Mouse (Mus musculus) CH12.LX (cell line): ENCODE measurements around the gene Anp32a. TPM values are rescaled to one million over a fixed set of nuclear protein-coding genes. Genes with fewer than 3 reads are reported as not detected.

ENCODE experiments used
- DNase-seq: peaks from one replicate; pipeline ENCODE4 v3.0.0-alpha.2; 2013; ENCODE audit errors: extremely low read depth
- H3K27ac ChIP-seq: 2 replicates; pipeline ENCODE4 v1.5.1; 2012; ENCODE audit warnings: low read depth, mild to moderate bottlenecking, control low read depth, moderate library complexity; ENCODE audit not compliant: insufficient read depth
- H3K27me3 ChIP-seq: replicated peaks from 2 replicates; pipeline ENCODE3; 2012; ENCODE audit warnings: inconsistent platforms
- H3K36me3 ChIP-seq, 2 experiments: replicated peaks in 1 of 2; 2 replicates each; pipeline versions ENCODE3 to v1.6.1; 2012; ENCODE audit warnings: inconsistent platforms in 1 of 2, low read length in 1 of 2, mild to moderate bottlenecking in 1 of 2, mixed read lengths in 1 of 2, moderate library complexity in 1 of 2; ENCODE audit not compliant: control insufficient read depth in 1 of 2, insufficient read depth in 1 of 2
- H3K4me1 ChIP-seq, 2 experiments: 2 replicates each; pipeline ENCODE4 v1.6.1; 2012; ENCODE audit warnings: inconsistent platforms in 1 of 2, moderate library complexity in 1 of 2; ENCODE audit not compliant: insufficient read depth in 2 of 2, control insufficient read depth in 1 of 2
- H3K4me2 ChIP-seq: 2 replicates; pipeline ENCODE4 v1.6.1; 2012; ENCODE audit warnings: low read depth, mild to moderate bottlenecking, control low read depth; ENCODE audit not compliant: poor library complexity, insufficient read depth, severe bottlenecking
- H3K4me3 ChIP-seq, 3 experiments: fragments of 150-350 bp in 1 of 3; sonication (generic) in 1 of 3; replicated peaks in 1 of 3; 2 replicates each; pipeline versions ENCODE3 to v1.5.1; 2011 to 2012; ENCODE audit warnings: low read depth in 2 of 3, low read length in 2 of 3, mild to moderate bottlenecking in 2 of 3, moderate library complexity in 2 of 3, control low read depth in 1 of 3, improper control_type of control experiment in 1 of 3, inconsistent platforms in 1 of 3, mixed read lengths in 1 of 3; ENCODE audit not compliant: poor library complexity in 1 of 3
- H3K79me2 ChIP-seq: replicated peaks from 2 replicates; pipeline ENCODE4 v1.6.1; 2012; ENCODE audit warnings: mild to moderate bottlenecking, moderate library complexity; ENCODE audit not compliant: control insufficient read depth, poor library complexity, insufficient read depth, severe bottlenecking; ENCODE audit errors: extremely low read depth
- H3K9ac ChIP-seq: 2 replicates; pipeline ENCODE4 v1.6.1; 2012; ENCODE audit warnings: low read depth, mild to moderate bottlenecking, control low read depth, moderate library complexity; ENCODE audit not compliant: insufficient read depth
- H3K9me3 ChIP-seq: replicated peaks from 2 replicates; pipeline ENCODE3; 2012; ENCODE audit warnings: low read length, inconsistent platforms, mixed read lengths
- BHLHE40 ChIP-seq: IDR thresholded peaks from 2 replicates; pipeline ENCODE4 v1.6.1; 2011; ENCODE audit warnings: mild to moderate bottlenecking, low read depth, low read length, improper control_type of control experiment
- CHD1 ChIP-seq: IDR thresholded peaks from 2 replicates; pipeline ENCODE4 v1.6.1; 2012; ENCODE audit warnings: low read depth, low read length, improper control_type of control experiment, inconsistent platforms
- CHD2 ChIP-seq: IDR thresholded peaks from 2 replicates; pipeline ENCODE4 v1.6.1; 2011; ENCODE audit warnings: low read length, improper control_type of control experiment
- CTCF ChIP-seq, 2 experiments: IDR thresholded peaks in 1 of 2; conservative IDR thresholded peaks in 1 of 2; 2 replicates each; pipeline ENCODE4 v1.5.1; 2011 to 2012; ENCODE audit warnings: low read depth in 2 of 2, low read length in 2 of 2, improper control_type of control experiment in 1 of 2, inconsistent platforms in 1 of 2, mild to moderate bottlenecking in 1 of 2, moderate library complexity in 1 of 2
- EP300 ChIP-seq: IDR thresholded peaks from 2 replicates; pipeline ENCODE4 v1.6.1; 2011; ENCODE audit warnings: low read length, improper control_type of control experiment
- ETS1 ChIP-seq: conservative IDR thresholded peaks from 2 replicates; pipeline ENCODE4 v1.6.1; 2012; ENCODE audit warnings: low read depth, mild to moderate bottlenecking, inconsistent platforms, low read length, improper control_type of control experiment, moderate library complexity
- GABPA ChIP-seq: IDR thresholded peaks from 2 replicates; pipeline ENCODE4 v1.6.1; 2012; ENCODE audit warnings: low read depth, low read length, improper control_type of control experiment, inconsistent platforms; ENCODE audit not compliant: insufficient replicate concordance
- IRF4 ChIP-seq: IDR thresholded peaks from 2 replicates; pipeline ENCODE4 v1.6.1; 2014; ENCODE audit warnings: low read depth, mild to moderate bottlenecking, inconsistent platforms, low read length, improper control_type of control experiment
- KAT2A ChIP-seq: IDR thresholded peaks from 2 replicates; pipeline ENCODE4 v1.6.1; 2012; ENCODE audit warnings: low read length, improper control_type of control experiment, inconsistent platforms; ENCODE audit not compliant: insufficient replicate concordance
- MAZ ChIP-seq: IDR thresholded peaks from 2 replicates; pipeline ENCODE4 v1.6.1; 2012; ENCODE audit warnings: low read depth, mild to moderate bottlenecking, inconsistent platforms, low read length, improper control_type of control experiment, moderate library complexity
- MEF2A ChIP-seq: IDR thresholded peaks from 2 replicates; pipeline ENCODE4 v1.6.1; 2014; ENCODE audit warnings: low read depth, mild to moderate bottlenecking, inconsistent platforms, low read length, improper control_type of control experiment, borderline replicate concordance
- MXI1 ChIP-seq: IDR thresholded peaks from 2 replicates; pipeline ENCODE4 v1.6.1; 2011; ENCODE audit warnings: mild to moderate bottlenecking, low read depth, low read length, improper control_type of control experiment
- MYC ChIP-seq: IDR thresholded peaks from 2 replicates; pipeline ENCODE4 v1.6.1; 2011; ENCODE audit warnings: low read depth, mild to moderate bottlenecking, improper control_type of control experiment, low read length
- NELFE ChIP-seq: IDR thresholded peaks from 2 replicates; pipeline ENCODE4 v1.6.1; 2011; ENCODE audit warnings: low read depth, low read length, improper control_type of control experiment
- PAX5 ChIP-seq: IDR thresholded peaks from 2 replicates; pipeline ENCODE4 v1.6.1; 2012; ENCODE audit warnings: low read length, inconsistent platforms, mixed read lengths
- POLR2AphosphoS2 ChIP-seq: IDR thresholded peaks from 2 replicates; pipeline ENCODE4 v1.6.1; 2011; ENCODE audit warnings: low read depth, low read length, improper control_type of control experiment
- RAD21 ChIP-seq: IDR thresholded peaks from 2 replicates; pipeline ENCODE4 v1.6.1; 2011; ENCODE audit warnings: low read depth, mild to moderate bottlenecking, low read length, improper control_type of control experiment, moderate library complexity
- RCOR1 ChIP-seq: conservative IDR thresholded peaks from 2 replicates; pipeline ENCODE4 v1.6.1; 2012; ENCODE audit warnings: low read depth, mild to moderate bottlenecking, inconsistent platforms, low read length, improper control_type of control experiment
- SIN3A ChIP-seq: IDR thresholded peaks from 2 replicates; pipeline ENCODE4 v1.6.1; 2012; ENCODE audit warnings: low read length, improper control_type of control experiment, inconsistent platforms
- SMC3 ChIP-seq: IDR thresholded peaks from 2 replicates; pipeline ENCODE4 v1.6.1; 2011; ENCODE audit warnings: low read depth, low read length, improper control_type of control experiment
- TBP ChIP-seq: conservative IDR thresholded peaks from 2 replicates; pipeline ENCODE4 v1.6.1; 2011; ENCODE audit warnings: low read depth, low read length, improper control_type of control experiment
- TCF12 ChIP-seq: IDR thresholded peaks from 2 replicates; pipeline ENCODE4 v1.6.1; 2014; ENCODE audit warnings: low read depth, mild to moderate bottlenecking, inconsistent platforms, low read length, improper control_type of control experiment
- UBTF ChIP-seq: IDR thresholded peaks from 2 replicates; pipeline ENCODE4 v1.6.1; 2012; ENCODE audit warnings: low read depth, mild to moderate bottlenecking, inconsistent platforms, low read length, improper control_type of control experiment, moderate library complexity
- USF1 ChIP-seq: IDR thresholded peaks from 2 replicates; pipeline ENCODE4 v1.6.1; 2014; ENCODE audit warnings: low read depth, mild to moderate bottlenecking, inconsistent platforms, low read length, improper control_type of control experiment
- ZMIZ1 ChIP-seq: IDR thresholded peaks from 2 replicates; pipeline ENCODE4 v1.6.1; 2012; ENCODE audit warnings: low read depth, mild to moderate bottlenecking, inconsistent platforms, low read length, improper control_type of control experiment
- dilution Hi-C: fragments of 300-500 bp; cut with MboI; formaldehyde crosslinking; loops from 2 replicates; pipeline ENCODE4 v1.14.3; 2020; ENCODE audit warnings: low sequenced_read_pairs; ENCODE audit not compliant: extremely low pct_unique_long_range_greater_than_20kb, extremely low pct_ligation_motif_present
- in situ Hi-C: fragments of 300-500 bp; cut with MboI; formaldehyde crosslinking; loops from 3 replicates; pipeline ENCODE4 v1.14.3; 2019; ENCODE audit warnings: low sequenced_read_pairs, low pct_ligation_motif_present, low pct_unique_long_range_greater_than_20kb, mixed read lengths
- polyA plus RNA-seq: library from polyadenylated mRNA; unstranded; fragments of >175 nt; gene quantifications from 2 replicates; pipeline ENCODE4 v1.2.1, GENCODE M21; 2012; ENCODE audit warnings: low read depth; ENCODE audit not compliant: insufficient read length
- total RNA-seq, 2 experiments: library from RNA; depleted of rRNA; stranded (reverse); fragments of 300-350 nt in 1 of 2; fragments of >200 nt in 1 of 2; gene quantifications; 2 replicates each; pipeline ENCODE4 v1.2.3; 2012 to 2014

Gene Anp32a
- total and polyA plus RNA-seq, 3 experiments: 585 to 1,207 (median 869) TPM

DNA sequence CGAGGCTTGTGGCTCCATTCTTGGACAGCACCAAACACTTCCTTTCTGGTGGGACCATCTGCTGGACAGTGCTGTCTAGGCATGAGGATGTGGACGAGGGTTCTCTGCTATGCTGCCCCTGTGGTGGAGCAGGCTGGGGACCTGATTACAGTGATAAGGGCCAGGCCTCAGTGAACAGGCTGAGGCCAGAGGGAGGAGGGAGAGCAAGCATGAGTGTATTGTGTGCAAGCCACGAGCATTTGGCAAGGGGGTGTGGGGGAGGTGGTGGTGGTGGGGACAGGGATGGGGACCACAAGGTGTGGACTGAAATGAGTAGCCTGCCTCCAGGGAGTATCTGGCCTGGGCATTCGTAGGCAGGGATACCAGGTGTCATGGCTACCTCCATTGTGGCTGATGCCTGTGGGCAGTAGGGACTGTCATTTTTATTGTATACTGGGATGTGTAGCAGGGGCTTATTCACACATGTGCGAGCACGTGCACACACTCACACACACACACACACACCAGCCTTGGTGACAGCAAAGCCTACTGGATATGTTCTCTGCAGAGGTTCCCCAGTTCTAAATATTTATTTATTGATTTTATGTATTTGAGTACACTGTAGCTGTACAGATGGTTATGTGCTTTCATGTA lies 29.7 kb downstream of the Anp32a start (continued):
- no peak for TF ChIP-seq USF1
- no peak for TF ChIP-seq POLR2AphosphoS2
- TF ChIP-seq TBP: no peak
- TF ChIP-seq GABPA: no peak

DNA sequence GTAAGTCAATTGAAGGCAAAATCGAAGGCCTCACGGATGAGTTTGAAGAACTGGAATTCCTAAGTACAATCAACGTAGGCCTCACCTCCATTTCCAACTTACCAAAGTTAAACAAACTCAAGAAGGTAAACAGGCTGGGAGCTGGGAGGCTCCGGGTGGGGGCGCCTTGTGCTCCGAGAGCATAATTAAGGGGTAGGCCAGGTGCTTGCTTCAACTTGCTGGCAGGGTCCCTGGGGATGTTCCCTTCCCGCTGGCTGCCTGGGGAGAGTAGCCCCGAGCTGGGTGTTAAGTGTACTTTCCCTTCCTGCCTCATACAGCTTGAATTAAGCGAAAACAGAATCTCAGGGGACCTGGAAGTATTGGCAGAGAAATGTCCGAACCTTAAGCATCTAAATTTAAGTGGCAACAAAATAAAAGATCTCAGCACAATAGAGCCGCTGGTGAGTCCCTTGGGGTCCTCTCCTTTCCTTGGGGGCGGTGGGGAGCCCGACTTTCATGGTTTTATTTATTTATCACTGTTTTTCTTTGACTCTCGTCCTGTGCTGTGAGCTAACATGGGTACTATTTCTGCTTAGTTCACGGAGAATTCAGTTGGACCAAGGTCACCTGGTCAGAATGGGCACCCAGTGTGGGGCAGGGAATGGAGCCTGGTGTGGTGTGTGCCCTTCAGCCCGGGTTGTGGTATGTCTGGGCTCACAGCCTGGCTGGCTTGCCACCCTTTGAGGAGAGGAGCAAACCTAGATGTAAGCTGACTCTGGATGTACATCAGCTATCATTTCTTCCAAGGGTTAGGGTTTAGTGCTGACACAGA lies 30.9 kb downstream of the Anp32a start:
- peaks cover 37 to 66% of the 10 kb centered on the region in 2 experiments for H3K36me3 ChIP-seq

More for the DNA sequence above, 30.9 kb downstream of the Anp32a start:
- peak; percentile 78 for DNase-seq
- Histone ChIP-seq H3K4me1 (peaks cover 33 to 92% of the 10 kb centered on the region in 2 experiments), H3K9ac (peak overlapping the region; percentile 46), H3K27me3 (no peaks in the 10 kb centered on the region), H3K27ac (peak overlapping the region; percentile 100), H3K4me2 (peak overlapping the region; percentile 57), H3K4me3 (peak overlapping the region in 2 of 3 experiments; percentile 25 to 48), H3K79me2 (peaks cover 81% of the 10 kb centered on the region), H3K9me3 (no peaks in the 10 kb centered on the region)
- in situ Hi-C loops (no loop called here), dilution Hi-C loops (no loop called here)
- TF ChIP-seq MAZ (peak; percentile 96), RAD21 (peak; percentile 0), CTCF (conservative IDR thresholded peaks at IDR 0.05 in 1 of 2, IDR thresholded peaks at IDR 0.05 in 1 of 2; ENCODE audit: low read depth in 2 of 2, low read length in 2 of 2) (peak in 1 of 2 experiments; percentile 47; a peak in 2 of 4 replicates), SMC3 (no peak; the same call in 1 of the 2 replicates), NELFE (0 out of 2 replicates have a peak, but pooled peaks have one; percentile 38), MXI1 (peak; percentile 55; the same call in 1 of the 2 replicates), IRF4 (peak; percentile 79), CHD1 (peak; percentile 92), BHLHE40 (peak; percentile 69; the same call in 1 of the 2 replicates), TBP (no peak), GABPA (no peak), ETS1 (peak; percentile 75), CHD2 (peak; percentile 67), MYC (peak; percentile 38; the same call in 1 of the 2 replicates), SIN3A (peak; percentile 52; the same call in 1 of the 2 replicates), EP300 (peak; percentile 85), TCF12 (peak; percentile 88), UBTF (peak; percentile 26; the same call in 1 of the 2 replicates), KAT2A (0 out of 2 replicates have a peak, but pooled peaks have one; percentile 38), MEF2A (peak; percentile 75), RCOR1 (peak; percentile 79; the same call in 1 of the 2 replicates), ZMIZ1 (no peak), PAX5 (no peak)
